Mouse (Mus musculus): ENCODE measurements around the gene Gnb1.

Gnb1 gene

DNA sequence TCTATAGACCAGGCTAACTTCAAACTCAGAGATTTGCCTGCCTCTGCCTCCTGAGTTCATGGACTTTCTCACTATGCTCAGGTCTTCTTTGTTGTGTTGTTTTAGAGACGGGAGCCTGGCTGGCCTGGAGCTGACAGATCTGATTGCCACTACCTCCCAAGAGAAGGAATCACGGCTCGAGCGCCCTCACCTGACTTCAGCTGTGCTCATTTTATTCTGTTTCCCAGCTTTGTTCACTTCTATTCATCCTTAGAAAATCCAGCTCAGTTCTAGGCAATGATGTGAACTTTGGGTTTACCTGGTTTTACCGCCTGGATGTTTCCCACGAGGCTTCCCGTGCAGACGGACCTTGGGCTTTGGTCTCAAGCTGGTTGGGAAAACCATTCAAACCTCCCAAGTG is 84.4 kb downstream of the Gnb1 start:
- DNase-seq (ENCODE audit: extremely low read depth, low read depth): no peak

DNA sequence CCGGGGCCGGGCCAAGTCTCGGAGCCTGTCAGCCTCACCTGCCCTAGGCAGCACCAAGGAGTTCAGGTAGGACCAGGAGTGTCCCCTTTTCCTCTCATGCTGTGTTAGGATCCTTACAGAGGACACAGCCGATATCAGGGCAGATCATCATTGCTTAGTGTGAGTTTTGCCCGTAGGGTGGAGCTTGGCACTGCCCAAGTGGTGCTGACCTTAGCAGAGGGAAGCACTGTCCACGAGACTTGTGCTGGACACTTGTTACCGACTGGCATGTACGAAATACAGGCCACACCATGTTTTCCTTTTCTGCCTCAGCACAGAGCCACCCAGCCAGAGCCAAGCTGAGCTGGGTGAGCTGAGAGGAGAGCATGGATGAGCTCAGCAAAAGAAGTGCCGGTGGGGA is 86.0 kb downstream of the Gnb1 start:
- DNase-seq (ENCODE audit: extremely low read depth, low read depth): no peak

DNA sequence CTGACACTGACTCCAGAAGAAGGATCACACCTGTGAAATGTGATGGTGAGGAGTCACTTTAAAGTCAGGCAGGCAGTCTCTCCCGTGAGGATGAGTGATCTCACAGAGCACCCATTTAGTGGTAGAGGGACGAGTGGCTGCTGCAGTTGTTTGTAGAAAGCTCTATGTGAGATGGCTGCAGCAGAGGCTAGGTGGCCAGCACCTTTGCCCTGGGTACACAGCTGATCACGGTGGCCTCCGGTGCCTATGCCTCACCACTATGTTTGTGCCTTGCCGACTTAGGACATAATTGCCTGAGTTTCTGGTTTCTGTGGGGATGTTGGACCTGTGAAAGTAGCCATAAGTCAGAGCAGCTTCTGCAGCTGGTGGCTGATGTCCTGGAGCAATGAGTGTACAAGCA is 86.6 kb downstream of the Gnb1 start:
- DNase-seq (ENCODE audit: extremely low read depth, low read depth): no peak

DNA sequence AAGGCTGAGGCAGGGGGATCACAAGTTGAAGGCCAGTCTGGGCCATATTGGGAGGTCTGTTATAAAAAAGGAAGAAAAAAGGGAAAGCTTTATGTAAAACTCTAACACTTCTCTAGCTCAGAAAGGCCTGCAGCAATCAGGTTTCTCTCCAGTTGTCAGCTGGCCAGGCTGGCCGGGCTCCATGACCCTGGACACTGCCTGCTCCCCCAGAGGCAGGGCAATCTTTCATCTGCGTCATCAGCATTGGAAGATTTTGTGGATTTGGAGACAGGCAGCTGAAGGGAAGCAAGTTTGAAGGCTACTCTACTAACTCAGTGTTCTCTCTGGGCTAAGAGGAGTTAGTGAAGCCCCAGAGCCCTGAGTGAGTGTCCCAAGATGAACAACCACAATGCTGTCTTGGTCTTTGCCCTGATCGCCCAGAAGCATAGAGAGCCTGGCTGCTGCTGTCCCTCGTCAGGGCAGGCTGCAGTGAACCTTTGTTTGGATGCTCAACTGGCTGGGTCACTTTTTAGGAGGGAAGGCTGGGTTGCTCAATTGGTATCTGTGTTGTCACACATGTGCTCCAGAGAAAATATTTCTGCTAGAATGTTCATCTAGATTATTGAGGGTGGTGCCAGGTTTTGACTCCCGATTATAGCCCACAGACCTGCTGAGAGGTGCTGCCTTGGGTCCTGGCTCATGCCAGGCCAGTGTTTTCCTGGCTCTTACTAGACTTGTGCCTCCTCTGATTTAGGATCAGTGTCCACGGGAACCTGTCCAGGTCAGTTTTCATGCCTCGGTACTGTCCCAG is 87.4 kb downstream of the Gnb1 start:
- no peak for DNase-seq (ENCODE audit: extremely low read depth, low read depth)

DNA sequence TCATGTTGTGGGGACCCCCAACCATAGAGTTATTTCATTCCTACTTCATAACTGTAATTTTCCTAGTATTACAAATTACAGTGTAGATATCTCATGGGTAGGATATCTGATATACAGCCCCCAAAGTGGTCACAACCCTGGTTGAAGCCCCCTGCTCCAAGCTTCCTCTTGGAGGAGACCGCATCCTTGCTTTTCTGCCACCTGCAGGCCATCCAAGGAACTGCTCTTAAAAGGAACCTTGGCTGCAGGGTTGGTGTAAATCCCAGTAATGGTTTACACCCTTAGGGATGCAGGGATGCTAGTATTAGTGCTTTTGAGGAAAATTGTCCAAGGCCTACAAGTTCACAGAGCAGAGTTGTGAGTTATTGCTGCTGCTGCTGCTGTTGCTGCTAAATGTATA is 89.3 kb downstream of the Gnb1 start:
- DNase-seq (ENCODE audit: extremely low read depth, low read depth): no peak

DNA sequence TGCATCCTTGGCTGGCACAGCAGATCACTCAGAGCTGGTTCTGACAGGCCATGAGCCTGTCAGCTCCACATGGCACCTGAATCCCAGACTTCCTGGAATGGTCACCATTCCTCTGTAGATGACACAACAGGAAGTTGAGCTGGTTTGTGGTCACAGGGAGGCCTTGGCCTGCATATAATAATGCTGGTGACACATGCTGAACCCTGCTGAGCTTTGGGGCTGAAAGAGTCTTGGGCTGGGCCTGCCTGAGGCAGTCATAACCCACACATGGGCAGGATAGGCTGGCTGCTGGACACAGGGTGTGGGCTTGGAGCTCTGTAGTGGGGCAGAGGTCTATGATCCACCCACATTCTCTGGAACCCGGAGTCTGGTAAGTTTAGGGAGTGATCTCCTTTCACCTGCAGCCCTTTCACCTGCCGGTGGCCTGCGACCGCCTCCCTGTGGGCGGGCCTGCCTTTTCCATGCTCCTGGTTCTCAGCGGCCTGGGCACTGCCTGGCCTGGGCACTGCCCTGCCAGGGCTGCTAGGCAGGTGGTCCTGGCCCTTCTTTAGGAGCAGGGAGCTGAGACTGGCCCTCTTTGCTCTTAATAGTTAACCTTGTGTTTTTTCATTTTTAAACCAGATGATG is 91.2 kb downstream of the Gnb1 start:
- no peak for DNase-seq (ENCODE audit: extremely low read depth, low read depth)

DNA sequence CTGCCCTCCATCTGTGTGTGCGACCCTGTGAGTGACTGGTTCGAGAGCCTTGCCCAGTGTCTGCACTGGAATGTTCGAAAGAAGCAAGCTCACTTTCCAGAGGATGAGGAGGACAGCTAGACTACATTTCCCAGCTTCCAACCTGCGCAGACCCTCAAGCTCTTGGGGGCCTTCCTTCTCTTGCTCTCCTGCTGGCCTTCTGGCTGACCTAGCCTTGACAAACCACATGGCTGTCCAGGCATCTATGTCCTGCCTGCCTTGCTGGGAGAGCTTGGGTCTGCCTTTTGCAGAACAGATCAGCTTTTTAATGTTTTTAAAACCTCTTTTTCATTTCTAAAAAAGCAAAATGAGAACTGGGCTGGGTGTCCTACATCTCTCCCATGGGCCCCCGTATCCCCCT is 98.2 kb downstream of the Gnb1 start:
- DNase-seq (ENCODE audit: extremely low read depth, low read depth): no peak

DNA sequence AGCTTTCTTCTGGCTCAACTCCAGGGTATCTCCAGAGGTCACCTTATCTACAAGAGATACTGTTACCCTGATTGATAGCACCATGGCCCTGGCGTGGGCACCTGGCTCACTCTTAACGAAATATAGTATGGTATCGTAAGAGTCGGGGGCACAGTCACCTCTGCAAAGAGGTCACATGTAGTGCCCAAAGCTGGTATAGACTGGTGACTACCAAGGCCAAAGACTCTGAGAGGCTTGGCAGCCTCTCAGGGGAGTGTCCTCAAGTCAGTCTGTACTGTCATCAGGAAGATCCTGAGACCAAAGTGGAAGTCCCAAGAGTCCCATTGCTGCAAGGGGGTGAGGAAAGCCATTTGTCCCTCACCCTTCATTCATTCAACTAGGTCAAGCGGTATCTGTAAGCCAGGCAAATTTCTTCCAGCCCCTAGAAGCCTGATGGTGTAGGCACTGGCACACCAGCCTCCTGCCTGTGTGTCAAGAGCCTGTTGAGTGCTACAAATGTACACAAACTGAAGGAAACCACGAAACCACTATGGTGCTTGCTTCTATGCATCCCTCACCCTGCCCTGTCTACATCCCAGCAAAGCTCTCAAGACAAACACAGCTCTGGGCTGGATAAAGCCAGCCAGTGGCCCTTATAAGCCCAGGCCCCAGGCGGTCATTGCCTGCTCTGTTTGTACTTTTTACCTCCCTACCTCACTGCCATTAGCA is 100.0 kb downstream of the Gnb1 start:
- DNase-seq (ENCODE audit: extremely low read depth, low read depth): no peak

DNA sequence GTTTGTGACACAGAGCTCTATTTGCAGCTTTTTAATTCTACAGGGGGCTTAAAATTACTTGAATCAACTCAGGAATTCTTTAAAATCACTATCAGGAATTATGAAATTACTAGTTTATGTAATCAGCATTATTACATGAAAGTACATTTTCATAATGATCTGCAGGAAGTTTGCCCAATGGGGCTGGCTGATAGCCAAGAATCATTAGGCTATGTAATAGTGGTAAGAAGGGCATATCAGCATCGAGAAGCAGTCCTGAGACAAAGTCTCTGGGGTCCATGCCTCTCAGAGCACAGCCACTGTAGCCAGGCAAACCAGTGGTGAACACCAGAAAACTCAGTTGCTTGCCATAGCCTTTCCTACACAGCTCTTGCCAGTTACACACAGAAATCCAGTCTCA is 102.6 kb downstream of the Gnb1 start:
- DNase-seq (ENCODE audit: extremely low read depth, low read depth): no peak

DNA sequence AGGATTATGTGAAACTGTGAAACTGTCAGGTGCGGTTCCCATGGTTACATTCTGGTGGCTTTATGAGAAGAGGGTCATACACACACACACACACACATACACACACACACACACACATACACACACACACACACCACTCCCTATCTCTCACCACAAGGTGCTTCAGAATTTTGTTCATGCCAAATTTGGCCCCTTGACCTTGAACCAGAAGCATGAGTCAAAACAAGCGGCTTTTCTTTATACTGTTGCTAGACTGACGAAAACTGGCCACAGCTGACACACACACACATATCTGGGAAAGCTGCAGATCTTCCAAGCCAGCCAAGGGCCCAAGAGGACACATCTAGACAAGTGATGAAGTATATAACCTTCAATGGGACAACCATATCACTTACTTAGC is 104.6 kb downstream of the Gnb1 start:
- no peak for DNase-seq (ENCODE audit: extremely low read depth, low read depth)

DNA sequence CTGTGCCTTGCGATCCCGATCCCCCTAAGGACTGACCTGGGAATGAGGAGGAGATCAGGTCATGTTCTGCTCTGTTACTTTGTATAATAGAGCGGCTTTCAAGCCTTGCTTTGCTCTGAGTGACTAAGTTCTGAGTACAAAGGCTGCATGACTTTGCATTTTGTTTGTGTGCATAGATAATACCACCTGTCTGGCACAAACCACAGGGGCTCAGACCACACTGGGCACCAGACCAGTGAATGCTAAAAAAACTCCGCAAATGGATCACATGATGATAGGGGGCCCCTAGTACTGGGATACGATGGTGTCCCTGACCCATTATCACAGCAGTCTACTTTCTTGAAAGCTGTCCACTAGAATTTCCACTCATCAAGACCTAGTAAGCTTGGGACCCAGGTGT is 105.4 kb downstream of the Gnb1 start:
- DNase-seq (ENCODE audit: extremely low read depth, low read depth): peak; percentile 66

DNA sequence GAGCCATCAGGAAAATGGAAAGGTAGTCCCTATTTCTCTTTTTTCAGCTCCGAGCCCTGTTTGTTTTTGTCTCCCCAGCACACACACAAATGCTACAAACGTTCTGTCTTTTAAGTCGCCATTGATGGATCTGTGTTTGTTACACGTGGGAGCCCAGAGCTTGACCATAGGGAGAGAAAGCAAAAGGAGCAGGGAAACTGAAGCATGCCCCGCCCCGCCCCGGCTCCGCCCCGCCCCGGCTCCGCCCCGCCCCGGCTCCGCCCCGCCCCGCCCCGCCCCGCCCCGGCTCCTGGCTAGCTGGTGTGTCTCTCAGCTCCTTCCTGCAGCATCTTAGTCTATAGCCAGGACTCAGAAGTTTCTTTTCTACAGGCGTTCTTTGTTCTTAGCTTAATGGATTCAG is 107.4 kb downstream of the Gnb1 start:
- DNase-seq (ENCODE audit: extremely low read depth, low read depth): no peak

DNA sequence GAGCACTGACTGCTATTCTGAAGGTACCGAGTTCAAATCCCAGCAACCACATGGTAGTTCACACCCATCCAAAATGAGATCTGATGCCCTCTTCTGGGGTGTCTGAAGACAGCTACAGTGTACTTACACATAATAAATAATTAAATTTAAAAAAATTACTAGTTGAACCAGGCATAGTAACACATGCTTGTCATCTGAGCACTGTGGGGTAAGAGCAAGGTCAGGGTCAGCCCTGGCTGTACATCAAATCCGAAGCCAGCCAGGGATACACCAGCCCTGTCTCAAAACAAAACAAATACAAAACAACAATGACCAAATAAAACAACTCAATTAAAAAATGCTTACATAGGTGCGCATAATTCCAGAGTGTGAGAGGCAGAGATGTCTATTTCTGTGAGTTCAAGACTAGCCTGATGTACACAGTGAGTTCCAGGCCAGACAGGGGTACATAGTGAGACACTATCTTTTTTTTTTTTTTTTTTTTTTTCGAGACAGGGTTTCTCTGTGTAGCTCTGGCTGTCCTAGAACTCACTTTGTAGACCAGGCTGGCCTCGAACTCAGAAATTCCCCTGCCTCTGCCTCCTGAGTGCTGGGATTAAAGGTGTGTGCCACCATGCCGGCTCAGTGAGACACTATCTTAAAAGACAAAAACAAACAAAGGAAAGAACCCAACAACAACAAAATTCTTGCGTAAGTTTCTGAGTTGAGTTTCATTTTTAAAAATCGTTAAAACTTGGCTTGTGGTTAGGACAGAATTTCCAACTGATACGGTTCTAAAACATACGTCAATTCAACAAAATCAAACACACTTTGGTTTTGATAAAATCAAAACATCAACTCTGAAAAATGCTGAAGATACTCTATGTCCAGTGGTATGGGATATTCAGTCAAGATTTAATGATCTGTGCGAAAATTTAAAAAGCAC is 109.0 kb downstream of the Gnb1 start:
- no peak for DNase-seq (ENCODE audit: extremely low read depth, low read depth)

DNA sequence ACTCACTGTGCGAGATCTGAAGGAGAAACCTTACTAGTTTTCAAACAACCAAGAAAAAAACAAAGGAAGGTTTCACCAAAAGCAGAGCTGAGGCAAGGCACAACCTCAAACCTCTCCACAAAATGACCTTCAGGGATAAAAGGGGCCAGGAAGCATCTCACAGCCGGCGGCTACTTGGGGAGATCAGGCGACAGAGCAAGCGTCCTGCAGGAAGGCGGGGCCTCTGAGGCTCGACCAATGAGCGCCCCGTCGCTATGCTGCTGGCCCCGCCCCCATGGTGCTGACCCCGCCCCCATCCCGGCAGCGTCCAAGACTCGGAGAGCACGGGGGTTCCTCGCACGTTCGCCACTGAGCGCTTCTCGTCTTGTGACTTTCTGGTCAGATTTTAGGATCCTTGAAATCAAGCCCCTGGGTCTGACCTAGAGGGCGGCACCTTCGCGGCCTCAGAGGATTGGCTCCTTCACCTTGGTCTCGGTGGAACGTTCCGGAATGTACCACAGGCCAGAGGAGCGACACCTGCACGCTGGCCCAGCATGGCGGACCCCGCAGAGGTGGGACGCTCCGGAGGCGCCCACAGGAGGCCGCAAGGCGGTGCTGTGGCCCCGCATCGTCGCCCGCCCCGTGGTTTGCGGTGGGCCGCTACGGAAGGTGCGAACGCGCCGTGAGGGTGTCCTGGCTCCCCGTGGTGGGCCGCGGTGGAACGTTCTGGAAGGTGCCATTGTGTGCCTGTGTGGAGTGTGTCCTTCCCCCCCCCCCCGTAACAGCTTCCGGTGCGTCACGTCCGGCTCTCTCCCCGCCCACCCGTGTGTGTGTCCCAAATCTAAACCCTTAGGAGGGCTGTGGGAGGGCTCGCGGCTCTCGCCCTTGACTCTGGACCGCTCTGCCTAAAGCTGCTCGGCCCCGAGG is 110.2 kb downstream of the Gnb1 start, which contains the start of gene Slc35e2:
Slc35e2 (plus strand) TSS at position 326 of the 906 bp plus-strand sequence.
- peak; percentile 82 for DNase-seq (ENCODE audit: extremely low read depth, low read depth)

DNA sequence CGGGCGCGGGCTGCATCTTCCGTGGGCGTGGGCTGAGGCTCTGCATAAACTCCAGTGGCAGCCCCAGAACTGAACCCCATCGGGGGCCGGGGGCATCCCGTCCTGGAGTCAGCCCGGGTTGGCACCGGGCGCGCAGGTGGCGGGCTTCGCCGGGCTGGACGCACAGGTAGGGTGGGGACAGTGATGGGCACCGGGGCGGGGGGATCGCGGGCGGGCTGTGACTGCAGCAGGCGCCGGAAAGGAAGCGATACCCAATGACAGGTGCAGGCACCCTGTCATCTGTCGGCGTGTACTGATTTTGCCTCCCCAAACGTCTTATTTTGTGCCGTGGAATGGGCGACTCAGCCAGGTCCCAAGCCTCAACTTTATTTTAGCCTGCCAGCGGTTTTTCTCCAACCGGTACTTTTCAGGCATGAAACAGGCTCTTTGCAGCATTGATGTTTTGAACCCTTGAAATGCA is 110.9 kb downstream of the Gnb1 start:
- DNase-seq (ENCODE audit: extremely low read depth, low read depth): no peak

DNA sequence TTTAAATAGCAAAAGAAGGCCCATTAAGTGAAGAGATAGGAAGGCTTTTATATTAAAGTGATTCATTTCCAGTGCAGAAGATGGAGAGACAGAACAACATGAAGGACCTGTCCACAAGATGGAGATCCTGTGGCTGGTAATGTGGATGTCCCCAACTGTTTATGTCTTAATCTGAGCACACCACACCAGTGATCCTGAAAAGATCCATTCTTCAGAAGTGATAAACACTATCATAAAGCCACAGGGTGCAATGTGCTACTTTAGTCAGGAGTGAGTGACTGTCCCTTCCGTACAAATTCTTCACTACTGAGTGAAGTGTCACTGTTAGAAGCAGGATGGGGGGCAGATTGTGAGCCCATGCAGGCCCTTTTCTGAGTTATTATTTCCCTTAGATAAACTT is 111.6 kb downstream of the Gnb1 start:
- no peak for DNase-seq (ENCODE audit: extremely low read depth, low read depth)

DNA sequence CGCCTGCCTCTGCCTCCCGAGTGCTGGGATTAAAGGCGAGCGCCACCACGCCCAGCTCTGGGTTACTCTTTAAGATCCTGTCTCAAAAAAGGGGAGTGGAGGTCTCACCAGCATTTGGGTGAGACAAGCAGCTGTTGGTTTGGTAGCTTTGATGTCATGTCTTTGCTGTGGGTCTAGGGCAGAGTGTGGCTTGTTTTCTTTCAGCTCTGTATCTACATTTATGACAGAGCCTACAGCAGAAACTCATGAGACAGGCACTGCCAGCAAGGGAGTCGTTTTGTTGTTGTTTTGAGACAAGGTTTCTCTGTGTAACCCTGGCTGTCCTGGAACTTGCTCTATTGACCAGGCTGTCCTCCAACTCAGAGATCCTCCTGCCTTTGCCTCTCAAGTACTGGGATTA is 112.6 kb downstream of the Gnb1 start:
- DNase-seq (ENCODE audit: extremely low read depth, low read depth): no peak

DNA sequence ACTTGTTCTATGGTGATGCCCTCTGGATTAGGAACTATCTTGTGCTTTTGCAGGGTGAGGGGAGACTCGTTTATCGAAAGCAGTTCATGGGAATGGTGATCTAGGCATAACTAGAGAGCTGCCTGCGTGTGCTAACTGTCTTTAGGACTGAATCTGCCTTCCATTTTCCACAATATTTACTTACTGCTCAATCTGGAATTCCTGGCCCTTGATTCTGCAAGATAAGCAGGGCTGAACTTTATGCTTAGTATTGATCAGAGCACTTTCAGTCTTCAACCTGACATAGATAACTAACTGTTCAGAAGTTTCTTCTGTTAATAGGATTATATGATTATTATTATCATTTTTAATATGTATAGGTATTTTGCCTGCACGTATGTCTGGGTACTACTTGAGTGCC is 114.0 kb downstream of the Gnb1 start:
- DNase-seq (ENCODE audit: extremely low read depth, low read depth): no peak

DNA sequence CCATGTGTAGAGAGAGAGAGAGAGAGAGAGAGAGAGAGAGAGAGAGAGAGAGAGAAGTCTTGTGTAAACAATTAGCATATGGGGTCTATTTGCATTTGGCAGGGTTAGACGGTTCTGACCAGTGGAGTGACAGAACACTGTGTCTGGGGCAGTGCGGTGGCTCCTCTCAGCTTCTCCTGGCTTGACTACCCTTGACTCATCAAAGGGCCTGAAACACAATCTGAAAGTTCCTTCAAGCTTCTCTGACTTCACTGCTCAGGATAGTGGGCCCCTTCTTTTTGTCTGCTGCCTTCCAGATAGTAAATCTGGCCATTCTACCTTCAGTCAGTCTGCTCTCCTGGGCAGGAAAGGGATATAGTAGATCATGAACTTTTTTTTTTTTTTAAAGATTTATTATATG is 115.7 kb downstream of the Gnb1 start:
- DNase-seq (ENCODE audit: extremely low read depth, low read depth): no peak

Data from MEL-GATA-1-ER (cell line).